Mouse (Mus musculus) liver, embryonic 13.5 days (tissue): ENCODE results near the gene Scamp2. TPM values are rescaled to one million over a fixed set of nuclear protein-coding genes. Genes with fewer than 3 reads are reported as not detected.
A peak's percentile ranks its signal among the peaks of the same experiment; 100 is the strongest.

Source experiments
- ATAC-seq: fragments of 200-750 bp; cut with Nextera tagmentation; 2 replicates; pipeline ENCODE4 v1.8.0; 2017; ENCODE audit warnings: low read depth, mild to moderate bottlenecking, moderate number of reproducible peaks, moderate library complexity
- DNase-seq: peaks from one replicate; pipeline ENCODE4 v3.0.0; 2022
- H3K27ac ChIP-seq: fragments of 300-500 bp; sonication (generic); 2 replicates; pipeline ENCODE4 v1.5.1; 2015; ENCODE audit warnings: moderate library complexity, mild to moderate bottlenecking, inconsistent platforms
- H3K27me3 ChIP-seq: fragments of 300-500 bp; sonication (generic); 2 replicates; pipeline ENCODE4 v1.6.1; 2015; ENCODE audit warnings: mild to moderate bottlenecking, inconsistent platforms
- H3K36me3 ChIP-seq: fragments of 300-500 bp; sonication (generic); 2 replicates; pipeline ENCODE4 v1.6.1; 2015; ENCODE audit warnings: mild to moderate bottlenecking, inconsistent platforms
- H3K4me1 ChIP-seq: fragments of 300-500 bp; sonication (generic); replicated peaks from 2 replicates; pipeline ENCODE4 v1.6.1; 2015; ENCODE audit warnings: inconsistent platforms
- H3K4me2 ChIP-seq: fragments of 300-500 bp; sonication (generic); 2 replicates; pipeline ENCODE4 v1.6.1; 2015; ENCODE audit warnings: inconsistent platforms, mild to moderate bottlenecking, moderate library complexity
- H3K4me3 ChIP-seq: fragments of 300-500 bp; sonication (generic); replicated peaks from 2 replicates; pipeline ENCODE4 v1.5.1; 2015; ENCODE audit warnings: mild to moderate bottlenecking, inconsistent platforms
- H3K9ac ChIP-seq: fragments of 300-500 bp; sonication (generic); 2 replicates; pipeline ENCODE4 v1.6.1; 2015; ENCODE audit warnings: mild to moderate bottlenecking, inconsistent platforms
- H3K9me3 ChIP-seq: fragments of 300-500 bp; sonication (generic); replicated peaks from 2 replicates; pipeline ENCODE4 v1.6.1; 2016; ENCODE audit warnings: inconsistent platforms
- WGBS: fragments of 180-500 bp; shearing (Covaris S2); methylation state at CpG from one replicate; pipeline ENCODE4 v1.1.7; 2015; ENCODE audit not compliant: insufficient replicate concordance; 5-methylcytosine and 5-hydroxymethylcytosine counted together
- polyA plus RNA-seq: library from polyadenylated mRNA; unstranded; fragments of >200 nt; fragmentation: Nextera tagmentation; extraction: Ambion mirVana; gene quantifications from 2 replicates; pipeline ENCODE4 v1.2.1, GENCODE M21; 2015

Scamp2 gene
- polyA plus RNA-seq, 1 experiment from 2014 or later, result 26.9 TPM

DNA sequence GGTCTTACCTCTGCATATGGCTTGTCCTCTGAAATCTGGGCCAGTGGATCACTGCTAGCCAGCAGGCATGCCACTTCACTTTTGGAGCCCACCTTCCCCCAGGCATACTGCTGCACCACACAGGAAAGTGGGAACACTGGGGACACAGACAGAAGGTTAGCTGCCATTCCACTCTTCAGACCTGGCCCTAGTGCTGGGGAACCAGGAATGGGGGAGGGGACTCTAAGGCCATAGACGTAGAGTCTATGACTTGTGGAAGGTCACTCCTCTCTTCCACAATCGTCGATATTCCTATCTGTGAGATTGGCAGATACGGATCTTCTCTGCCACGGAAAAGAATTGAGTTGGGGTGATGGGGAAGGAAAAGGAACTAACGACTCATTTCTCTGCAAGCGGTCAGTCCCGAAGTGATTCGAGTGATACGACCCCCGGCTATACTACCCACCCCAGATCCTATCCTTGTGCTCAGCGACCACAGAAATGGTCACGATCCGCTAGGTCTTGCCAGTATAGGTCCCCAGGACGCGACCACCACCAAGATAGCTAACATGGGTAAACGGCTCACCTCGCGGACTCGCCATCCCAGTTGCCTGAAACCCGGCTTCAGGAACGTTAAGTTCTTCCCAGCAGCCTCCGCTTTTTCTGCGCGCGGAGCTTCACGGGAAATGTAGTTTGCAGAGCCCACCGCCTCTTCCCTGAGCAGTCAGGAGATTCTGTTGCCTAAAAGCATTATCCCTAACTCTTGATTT, 8.4 kb upstream of the Scamp2 start, which contains the start of gene Mpi:
TSS of gene Mpi (minus strand) at position 625 of the 749 bp plus-strand sequence.
- H3K27ac ChIP-seq, result no peak within 1 kb of the TSS
- 0 out of 2 replicates have a peak, but pooled peaks have one; percentile 31 for ATAC-seq
- peaks cover 32% of the 10 kb centered on the region for H3K4me1 ChIP-seq

DNA sequence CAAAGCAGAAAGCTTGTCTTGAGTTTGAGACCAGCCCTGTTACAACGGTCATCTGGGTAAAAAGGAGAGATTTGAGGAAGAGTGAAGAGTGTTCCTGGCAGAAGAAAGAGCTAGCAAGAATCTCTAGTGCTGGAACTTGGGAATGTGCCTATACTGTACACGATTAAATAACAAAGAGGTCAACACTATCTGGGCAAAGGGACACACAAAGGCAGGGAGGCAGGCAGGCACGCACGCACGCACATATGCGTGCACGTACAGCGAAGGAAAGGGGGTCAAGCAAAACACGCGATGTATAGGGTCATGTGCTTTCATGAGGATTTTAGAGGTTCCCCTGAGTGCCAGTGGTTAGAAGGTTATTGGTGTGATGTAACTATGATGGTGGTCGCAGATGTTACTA, 7.6 kb upstream of the Scamp2 start:
- Histone ChIP-seq H3K9me3 (no peaks in the 10 kb centered on the region), H3K27me3 (no peaks in the 10 kb centered on the region), H3K36me3 (peaks cover 20% of the 10 kb centered on the region), H3K4me2 (peak overlapping the region; percentile 75; the same call in 1 of the 2 replicates), H3K4me3 (0 out of 2 replicates have a peak overlapping the region, but pooled peaks have one; percentile 69), H3K27ac (no peak overlapping the region), H3K9ac (no peak overlapping the region), H3K4me1 (peaks cover 24% of the 10 kb centered on the region)
- WGBS, result 73% methylated on average over 11 of the region's 11 CpGs
- no peak for DNase-seq
- no peak for ATAC-seq

More for the DNA sequence above, 8.4 kb upstream of the Scamp2 start, which contains the start of gene Mpi:
- Histone ChIP-seq H3K4me2 (peak within 1 kb of the TSS; percentile 75), H3K27me3 (no peaks in the 10 kb centered on the region), H3K9me3 (no peaks in the 10 kb centered on the region), H3K4me3 (peak within 1 kb of the TSS; percentile 69), H3K36me3 (peaks cover 20% of the 10 kb centered on the region), H3K9ac (peak within 1 kb of the TSS; percentile 69)
- WGBS, result under 1% methylated on average over 28 of the region's 28 CpGs
- no peak for DNase-seq

DNA sequence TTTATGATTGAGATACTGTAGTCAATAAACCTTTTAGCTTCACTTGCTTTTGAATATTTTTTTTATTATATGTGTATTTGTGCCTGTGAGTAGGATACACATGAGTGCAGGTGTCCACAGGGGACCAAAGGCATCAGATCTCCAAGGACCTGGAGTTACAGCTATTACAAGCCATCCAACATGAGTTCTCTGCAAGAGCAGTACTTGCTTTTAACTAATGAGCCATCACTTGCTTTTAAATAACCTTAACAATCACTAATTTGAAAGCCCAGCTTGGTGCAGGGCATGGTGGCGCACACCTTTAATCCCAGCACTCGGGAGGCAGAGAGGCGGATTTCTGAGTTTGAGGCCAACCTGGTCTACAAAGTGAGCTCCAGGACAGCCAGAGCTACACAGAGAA, 6.0 kb upstream of the Scamp2 start:
- H3K4me2 ChIP-seq, result no peak overlapping the region
- peaks cover 7% of the 10 kb centered on the region; the same call in 1 of the 2 replicates for H3K36me3 ChIP-seq
- WGBS, result 68% methylated on average over 3 of the region's 3 CpGs
- H3K27me3 ChIP-seq, result no peaks in the 10 kb centered on the region
- no peak for ATAC-seq
- no peak overlapping the region for H3K27ac ChIP-seq
- H3K9ac ChIP-seq, result no peak overlapping the region
- DNase-seq, result no peak
- H3K4me3 ChIP-seq, result no peak overlapping the region
- no peaks in the 10 kb centered on the region for H3K9me3 ChIP-seq
- peaks cover 19% of the 10 kb centered on the region for H3K4me1 ChIP-seq

DNA sequence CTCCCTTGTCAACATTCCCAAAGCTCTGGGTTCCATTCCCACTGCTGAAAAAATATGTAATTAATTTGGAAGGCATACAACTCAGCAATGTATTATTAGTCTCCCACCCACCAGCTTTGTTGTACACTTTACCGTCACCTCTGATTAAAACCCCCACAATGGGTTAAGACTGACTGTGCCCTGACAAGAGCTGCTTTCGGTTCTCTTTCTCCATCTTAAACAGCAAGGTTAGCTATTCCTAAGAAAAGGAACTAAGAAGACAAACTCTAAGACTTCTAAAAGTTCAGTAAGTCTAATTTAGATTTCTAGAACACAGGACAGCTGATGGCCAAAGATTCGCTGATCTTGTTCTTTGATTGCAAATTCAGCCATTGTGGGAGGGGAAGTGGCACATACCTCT, 3.5 kb upstream of the Scamp2 start:
- H3K4me1 ChIP-seq, result peaks cover 20% of the 10 kb centered on the region
- 57% methylated on average over 3 of the region's 3 CpGs for WGBS
- no peak for ATAC-seq
- H3K4me3 ChIP-seq, result no peak overlapping the region
- no peaks in the 10 kb centered on the region for H3K27me3 ChIP-seq
- no peak for DNase-seq
- H3K9me3 ChIP-seq, result no peaks in the 10 kb centered on the region
- H3K27ac ChIP-seq, result no peak overlapping the region
- no peak overlapping the region for H3K4me2 ChIP-seq
- H3K36me3 ChIP-seq, result no peaks in the 10 kb centered on the region
- no peak overlapping the region for H3K9ac ChIP-seq

DNA sequence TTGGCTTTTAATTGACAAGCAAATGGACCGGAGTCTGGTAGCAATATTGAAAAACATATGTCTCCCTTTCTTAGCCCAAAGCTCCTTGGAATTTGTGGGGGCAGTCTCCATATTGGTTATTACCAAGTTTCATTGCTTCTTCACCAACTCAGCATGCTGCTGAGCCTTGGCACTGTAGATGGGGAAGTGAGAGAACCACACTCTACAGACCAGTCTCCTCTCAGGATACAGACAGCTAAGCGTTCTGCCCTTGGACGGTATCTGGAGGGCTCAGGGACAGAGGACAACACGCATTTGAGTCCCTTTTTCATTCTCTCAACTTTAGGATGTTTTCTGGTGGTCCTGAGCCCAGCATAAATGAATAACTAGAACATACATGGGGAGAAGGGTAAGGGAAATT, 2.1 kb upstream of the Scamp2 start:
- Histone ChIP-seq H3K4me2 (no peak overlapping the region), H3K9me3 (no peaks in the 10 kb centered on the region), H3K4me3 (no peak overlapping the region), H3K4me1 (peaks cover 31% of the 10 kb centered on the region), H3K36me3 (no peaks in the 10 kb centered on the region), H3K9ac (no peak overlapping the region), H3K27me3 (no peaks in the 10 kb centered on the region), H3K27ac (no peak overlapping the region)
- no peak for ATAC-seq
- WGBS, result 59% methylated on average over 4 of the region's 4 CpGs
- DNase-seq, result no peak

DNA sequence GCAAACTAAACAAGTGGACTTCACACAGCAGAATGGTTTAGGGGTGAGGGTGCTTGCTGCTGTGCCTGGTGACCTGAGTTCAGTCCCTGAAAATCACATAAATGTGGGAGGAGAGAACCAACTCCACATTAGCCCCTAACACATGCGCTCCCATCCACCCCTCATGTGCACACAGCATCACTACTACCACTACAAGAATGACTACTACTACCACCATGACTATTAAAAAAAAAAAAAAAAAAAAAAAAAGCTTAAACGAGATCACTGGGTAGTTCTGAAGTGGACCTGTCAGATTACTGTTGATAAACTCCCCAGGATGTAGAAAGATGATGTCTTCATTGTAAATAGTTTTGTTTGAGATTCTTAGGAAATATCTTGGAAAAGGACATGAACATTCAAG, 1.2 kb upstream of the Scamp2 start:
- WGBS, result 44% methylated on average over 2 of the region's 2 CpGs
- no peak overlapping the region for H3K9ac ChIP-seq
- DNase-seq, result no peak
- H3K4me2 ChIP-seq, result no peak overlapping the region
- H3K4me3 ChIP-seq, result no peak overlapping the region
- H3K27ac ChIP-seq, result no peak overlapping the region
- H3K4me1 ChIP-seq, result peaks cover 36% of the 10 kb centered on the region
- no peaks in the 10 kb centered on the region for H3K36me3 ChIP-seq
- H3K9me3 ChIP-seq, result no peaks in the 10 kb centered on the region
- H3K27me3 ChIP-seq, result no peaks in the 10 kb centered on the region
- ATAC-seq, result no peak

DNA sequence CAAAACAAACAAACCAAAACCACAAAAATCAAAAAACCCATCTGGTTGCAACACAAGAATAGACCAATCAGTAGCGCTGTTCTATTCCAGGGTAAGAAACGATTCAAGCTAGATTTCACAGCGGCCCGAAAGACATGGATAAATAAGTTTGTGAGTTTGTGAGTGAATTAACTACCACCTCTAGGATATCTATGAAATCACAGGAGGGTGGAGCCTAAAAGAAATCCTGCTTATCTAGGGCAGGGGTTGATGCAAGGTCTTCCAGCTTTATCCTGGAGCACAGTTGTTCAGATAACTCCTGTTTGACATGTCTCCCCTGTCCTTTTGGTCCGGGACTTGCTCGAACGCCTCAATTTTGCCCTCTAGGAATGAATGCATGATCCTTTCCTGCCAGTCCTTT, 480 bp upstream of the Scamp2 start:
- DNase-seq (no peak), ATAC-seq (no peak)
- H3K9ac ChIP-seq, result peak overlapping the region; percentile 75
- 21% methylated on average over 7 of the region's 7 CpGs for WGBS
- H3K36me3 ChIP-seq, result no peaks in the 10 kb centered on the region
- H3K4me3 ChIP-seq, result peak overlapping the region; percentile 73
- H3K27me3 ChIP-seq, result no peaks in the 10 kb centered on the region
- H3K4me1 ChIP-seq, result peaks cover 36% of the 10 kb centered on the region
- H3K9me3 ChIP-seq, result no peaks in the 10 kb centered on the region
- peak overlapping the region; percentile 81 for H3K4me2 ChIP-seq
- no peak overlapping the region for H3K27ac ChIP-seq

DNA sequence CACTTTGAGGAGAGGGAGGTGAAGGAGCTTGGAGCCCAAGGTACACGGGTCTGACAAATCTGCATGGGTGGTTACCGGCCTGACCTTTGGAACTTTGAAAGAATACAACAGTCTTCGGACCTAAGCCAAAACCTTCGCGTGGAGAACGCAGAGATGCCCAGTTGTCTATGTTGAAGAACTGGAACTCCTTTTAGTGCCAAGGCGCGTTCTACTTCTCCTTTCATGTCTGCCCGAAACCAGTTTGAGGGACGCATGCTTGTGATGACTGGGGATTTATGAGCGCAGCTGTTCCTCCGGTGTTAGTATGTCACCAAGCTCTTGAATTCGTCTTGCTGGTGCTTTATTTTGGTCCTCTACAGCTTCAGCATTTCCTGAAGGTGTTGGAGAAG, 962 bp downstream of the Scamp2 start:
- Histone ChIP-seq H3K27me3 (no peaks in the 10 kb centered on the region), H3K9ac (peak overlapping the region; percentile 75), H3K4me2 (peak overlapping the region; percentile 81), H3K4me3 (peak overlapping the region; percentile 73), H3K9me3 (no peaks in the 10 kb centered on the region), H3K27ac (peak overlapping the region; percentile 58; the same call in 1 of the 2 replicates), H3K36me3 (peaks cover under 1% of the 10 kb centered on the region; the same call in 1 of the 2 replicates), H3K4me1 (peaks cover 41% of the 10 kb centered on the region)
- WGBS, result 63% methylated on average over 13 of the region's 13 CpGs
- DNase-seq (no peak), ATAC-seq (no peak)

DNA sequence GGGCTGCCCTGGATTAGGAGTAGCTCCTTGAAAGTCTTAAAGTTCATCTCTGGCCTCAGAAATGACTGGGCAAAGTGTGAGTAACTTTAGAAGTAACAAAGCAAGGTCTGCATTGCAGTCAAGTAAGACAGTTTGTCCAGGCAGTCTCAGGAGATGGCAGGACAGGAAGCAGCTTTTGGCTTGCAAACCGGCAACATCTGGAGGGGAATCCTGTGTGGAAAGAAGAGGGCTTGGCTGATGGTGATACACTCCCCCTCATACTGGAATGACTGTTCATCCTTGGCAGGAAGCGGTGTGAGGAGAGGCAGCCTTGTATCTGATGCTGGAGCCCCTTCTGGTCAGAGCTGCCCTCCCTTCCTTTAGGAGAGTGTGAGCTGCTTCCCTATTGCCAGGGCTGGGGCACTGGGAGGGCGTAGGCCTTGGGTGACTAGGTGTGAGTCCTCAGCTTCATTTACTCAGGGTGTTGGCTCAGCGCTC, 2.2 kb downstream of the Scamp2 start:
- ATAC-seq, result no peak
- DNase-seq, result no peak
- Histone ChIP-seq H3K9ac (no peak overlapping the region), H3K4me3 (no peak overlapping the region), H3K4me2 (peak overlapping the region; percentile 81), H3K9me3 (no peaks in the 10 kb centered on the region), H3K27me3 (no peaks in the 10 kb centered on the region), H3K27ac (peak overlapping the region; percentile 58), H3K4me1 (peaks cover 46% of the 10 kb centered on the region), H3K36me3 (peaks cover 4% of the 10 kb centered on the region)
- 33% methylated on average over 4 of the region's 4 CpGs for WGBS

DNA sequence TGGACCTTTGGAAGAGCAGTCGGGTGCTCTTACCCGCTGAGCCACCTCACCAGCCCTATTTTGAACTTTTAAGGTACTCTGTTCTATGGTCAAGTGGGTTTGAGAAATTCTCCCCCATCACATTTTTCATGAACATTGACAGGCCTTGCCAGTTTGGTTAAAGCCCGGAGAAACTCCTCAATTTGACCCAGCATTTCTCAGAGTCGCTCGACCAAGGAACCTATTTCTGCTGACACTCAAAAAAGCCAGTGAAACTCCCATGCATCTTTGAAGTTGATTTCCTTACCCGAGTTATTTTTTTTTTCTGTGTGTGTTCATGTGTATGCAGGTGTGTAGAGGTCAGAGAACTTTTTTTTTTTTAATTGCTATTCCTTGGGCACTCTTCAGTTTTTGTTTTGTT, 3.9 kb downstream of the Scamp2 start:
- WGBS, result 78% methylated on average over 6 of the region's 6 CpGs
- DNase-seq (no peak), ATAC-seq (no peak)
- H3K9ac ChIP-seq, result no peak overlapping the region
- H3K27ac ChIP-seq, result no peak overlapping the region
- H3K27me3 ChIP-seq, result no peaks in the 10 kb centered on the region
- H3K4me2 ChIP-seq, result no peak overlapping the region
- peaks cover 20% of the 10 kb centered on the region for H3K36me3 ChIP-seq
- H3K4me1 ChIP-seq, result peaks cover 46% of the 10 kb centered on the region
- H3K9me3 ChIP-seq, result no peaks in the 10 kb centered on the region
- H3K4me3 ChIP-seq, result no peak overlapping the region

DNA sequence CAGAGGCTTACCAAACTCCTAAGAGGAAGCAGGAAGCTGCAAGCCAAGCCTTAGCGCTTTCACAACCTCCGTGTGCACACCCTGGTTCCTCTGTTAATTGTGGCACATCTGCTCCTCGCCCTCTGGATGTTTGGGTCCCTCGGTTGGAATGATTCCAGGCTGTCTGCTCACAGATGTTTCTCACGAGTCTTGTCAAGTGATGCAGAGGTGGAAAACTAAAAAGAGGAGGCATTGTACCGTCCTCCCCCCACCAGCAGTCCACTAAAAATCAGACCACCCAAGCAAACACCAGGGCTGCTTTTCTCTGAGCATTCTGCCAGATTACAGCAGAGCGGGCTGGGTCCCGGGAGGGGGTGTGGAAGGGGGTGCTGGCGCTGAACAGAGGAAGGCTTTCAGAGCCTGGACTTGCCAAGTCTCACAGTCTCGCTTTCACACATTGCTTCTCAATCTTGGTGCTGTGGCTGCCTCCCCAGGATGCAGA, 5.0 kb downstream of the Scamp2 start:
- peaks cover 30% of the 10 kb centered on the region for H3K36me3 ChIP-seq
- no peaks in the 10 kb centered on the region for H3K27me3 ChIP-seq
- H3K4me3 ChIP-seq, result no peak overlapping the region
- WGBS, result 54% methylated on average over 10 of the region's 10 CpGs
- DNase-seq (no peak), ATAC-seq (no peak)
- H3K9ac ChIP-seq, result no peak overlapping the region
- H3K4me2 ChIP-seq, result no peak overlapping the region
- peaks cover 40% of the 10 kb centered on the region for H3K4me1 ChIP-seq
- no peak overlapping the region for H3K27ac ChIP-seq
- no peaks in the 10 kb centered on the region for H3K9me3 ChIP-seq
